Mouse (Mus musculus) CD8-positive naive resting alpha-beta T cell, adult 57 days (primary cell): ENCODE data around the gene Olfr456. TPM values are rescaled to one million over a fixed set of nuclear protein-coding genes. Genes with fewer than 3 reads are reported as not detected.

Experiments
- total RNA-seq: library from RNA; stranded (reverse); gene quantifications from one replicate; pipeline ENCODE4 v1.2.4, GENCODE M21; 2023

Gene Olfr456
- total RNA-seq: not detected

GRCm38 (mm10) chr6:42487114-42487513, at the start of gene Olfr456:
Olfr456 (minus strand) TSS chr6:42487214.

GRCm38 (mm10) chr6:42476235-42476634, 10.8 kb downstream of the Olfr456 start, which contains the start of gene Olfr457:
Olfr457 (minus strand) TSS chr6:42476335.

GRCm38 (mm10) chr6:42465096-42465495, 21.9 kb downstream of the Olfr456 start, which contains the start of gene Olfr458:
Olfr458 (minus strand) TSS chr6:42465196.

Other genes starting within 250 kb of the Olfr456 start
- gene Gstk1, start 241.3 kb downstream of the Olfr456 start, total RNA-seq: 8.5 TPM
- not detected for gene Tmem139, start 225.2 kb downstream of the Olfr456 start, total RNA-seq
- gene Casp2, start 222.2 kb downstream of the Olfr456 start, total RNA-seq: 57.6 TPM
- 0.64 TPM for gene Clcn1, start 200.5 kb downstream of the Olfr456 start, total RNA-seq
- 0.21 TPM for gene Fam131b, start 162.6 kb downstream of the Olfr456 start, total RNA-seq
- 196 TPM for gene Zyx, start 137.6 kb downstream of the Olfr456 start, total RNA-seq
- not detected for gene Epha1, start 113.9 kb downstream of the Olfr456 start, total RNA-seq
- gene Tas2r143, start 87.0 kb downstream of the Olfr456 start, total RNA-seq: 0.83 TPM
- gene Tas2r135, start 81.8 kb downstream of the Olfr456 start, total RNA-seq: 0.98 TPM
- gene Tas2r126, start 52.7 kb downstream of the Olfr456 start, total RNA-seq: not detected
- not detected for gene Olfr458, start 22.0 kb downstream of the Olfr456 start, total RNA-seq
- gene Olfr457, start 10.9 kb downstream of the Olfr456 start, total RNA-seq: not detected
- not detected for gene Olfr455, start 60.4 kb upstream of the Olfr456 start, total RNA-seq
- not detected for gene Tcaf3, start 110.5 kb upstream of the Olfr456 start, total RNA-seq
- not detected for gene Tcaf2, start 158.0 kb upstream of the Olfr456 start, total RNA-seq
- not detected for gene Tcaf1, start 222.9 kb upstream of the Olfr456 start, total RNA-seq